Mouse (Mus musculus): ENCODE measurements around the gene Ccdc85a. TPM values are rescaled to one million over a fixed set of nuclear protein-coding genes. Genes with fewer than 3 reads are reported as not detected.

Gene Ccdc85a
- polyA plus RNA-seq, 1 experiment = 0.20 TPM

DNA sequence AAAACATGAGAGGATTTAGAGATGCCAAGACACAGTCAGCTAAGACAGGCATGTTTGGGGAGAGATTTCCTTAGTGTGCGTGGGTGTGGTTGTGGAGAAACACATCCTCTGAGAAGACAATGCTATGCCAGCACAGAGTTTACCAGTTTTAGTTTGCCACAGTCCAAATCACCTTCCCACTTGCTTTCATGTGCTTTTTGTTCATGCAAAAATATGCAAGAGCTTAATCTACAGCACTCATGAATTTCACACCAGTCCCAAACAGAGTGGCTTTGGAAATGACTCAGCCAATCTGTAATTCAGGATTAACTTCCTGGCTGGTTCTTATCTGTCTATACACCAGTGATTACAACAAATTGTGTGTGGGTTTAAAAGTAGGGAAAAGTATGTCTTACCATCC, 11.7 kb downstream of the Ccdc85a start:
- WGBS = 86% methylated on average over 1 of the region's 1 CpGs
- Histone ChIP-seq H3K27me3 (ENCODE audit: control insufficient read depth, insufficient read depth, low read length) (no peaks in the 10 kb centered on the region), H3K4me3 (ENCODE audit: low read depth, low read length) (no peak overlapping the region), H3K27ac (ENCODE audit: insufficient read depth, low read depth, low read length) (no peak overlapping the region), H3K4me1 (ENCODE audit: control insufficient read depth, insufficient read depth, insufficient read length, low read length) (no peaks in the 10 kb centered on the region), H3K36me3 (ENCODE audit: control insufficient read depth, insufficient read depth, low read length) (no peaks in the 10 kb centered on the region)
- TF ChIP-seq CTCF (IDR thresholded peaks at IDR 0.05; ENCODE audit: extremely low read depth, insufficient read length, insufficient replicate concordance, low read depth, low read length) = no peak
- TF ChIP-seq POLR2A (IDR thresholded peaks at IDR 0.05; ENCODE audit: low read depth, low read length) = no peak

DNA sequence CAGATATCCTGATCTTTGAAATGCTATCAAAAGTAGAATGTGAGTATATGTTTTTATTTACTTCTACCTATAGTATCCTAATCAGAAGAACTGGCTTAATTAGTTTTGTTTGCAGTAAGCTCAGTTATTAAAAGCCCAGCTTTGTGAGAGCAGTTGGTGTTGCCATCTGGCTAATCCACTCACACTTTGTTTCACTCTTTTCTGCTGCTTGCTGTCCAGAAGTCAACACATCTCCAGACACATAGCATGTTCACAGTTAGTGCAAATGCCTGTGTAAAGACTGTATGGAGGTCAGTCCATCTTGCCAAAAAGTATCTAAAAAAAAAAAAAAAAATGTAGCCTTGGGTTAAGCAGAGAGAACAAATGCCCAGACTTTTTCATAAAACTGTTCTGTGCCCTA, 27.7 kb downstream of the Ccdc85a start:
- no peak for TF ChIP-seq POLR2A (IDR thresholded peaks at IDR 0.05; ENCODE audit: low read depth, low read length)
- no peak for TF ChIP-seq CTCF (IDR thresholded peaks at IDR 0.05; ENCODE audit: extremely low read depth, insufficient read length, insufficient replicate concordance, low read depth, low read length)
- Histone ChIP-seq H3K36me3 (ENCODE audit: control insufficient read depth, insufficient read depth, low read length) (no peaks in the 10 kb centered on the region), H3K27me3 (ENCODE audit: control insufficient read depth, insufficient read depth, low read length) (no peaks in the 10 kb centered on the region)

DNA sequence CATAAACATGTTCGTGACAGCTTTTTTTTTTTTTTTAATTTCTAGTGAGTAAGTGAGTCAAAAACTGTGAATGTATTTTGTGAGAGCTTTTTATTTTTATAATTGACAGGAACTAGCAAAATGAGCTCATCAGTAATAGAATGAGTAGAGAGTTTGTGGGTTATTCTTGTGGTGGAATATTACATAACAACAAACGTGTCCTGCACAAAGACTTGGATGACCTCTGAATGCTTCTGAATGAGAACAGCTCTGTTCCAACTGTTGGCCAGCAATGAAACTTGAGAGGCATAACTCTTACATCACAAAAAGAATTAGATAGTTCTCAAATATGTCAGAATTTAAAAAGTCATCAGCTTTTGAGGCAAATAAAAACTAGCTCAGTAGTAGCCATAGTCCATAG, 40.7 kb downstream of the Ccdc85a start:
- no peak overlapping the region for H3K4me3 ChIP-seq (ENCODE audit: low read depth, low read length)
- no peaks in the 10 kb centered on the region for H3K36me3 ChIP-seq (ENCODE audit: control insufficient read depth, insufficient read depth, low read length)
- TF ChIP-seq CTCF (IDR thresholded peaks at IDR 0.05; ENCODE audit: extremely low read depth, insufficient read length, insufficient replicate concordance, low read depth, low read length) (no peak), POLR2A (IDR thresholded peaks at IDR 0.05; ENCODE audit: low read depth, low read length) (no peak)
- H3K4me1 ChIP-seq (ENCODE audit: control insufficient read depth, insufficient read depth, insufficient read length, low read length) = no peaks in the 10 kb centered on the region
- WGBS = 80% methylated on average over 2 of the region's 2 CpGs
- H3K27me3 ChIP-seq (ENCODE audit: control insufficient read depth, insufficient read depth, low read length) = no peaks in the 10 kb centered on the region
- H3K27ac ChIP-seq (ENCODE audit: insufficient read depth, low read depth, low read length) = no peak overlapping the region

More for the DNA sequence above, 27.7 kb downstream of the Ccdc85a start:
- Histone ChIP-seq H3K27ac (ENCODE audit: insufficient read depth, low read depth, low read length) (no peak overlapping the region), H3K4me3 (ENCODE audit: low read depth, low read length) (no peak overlapping the region), H3K4me1 (ENCODE audit: control insufficient read depth, insufficient read depth, insufficient read length, low read length) (no peaks in the 10 kb centered on the region)

DNA sequence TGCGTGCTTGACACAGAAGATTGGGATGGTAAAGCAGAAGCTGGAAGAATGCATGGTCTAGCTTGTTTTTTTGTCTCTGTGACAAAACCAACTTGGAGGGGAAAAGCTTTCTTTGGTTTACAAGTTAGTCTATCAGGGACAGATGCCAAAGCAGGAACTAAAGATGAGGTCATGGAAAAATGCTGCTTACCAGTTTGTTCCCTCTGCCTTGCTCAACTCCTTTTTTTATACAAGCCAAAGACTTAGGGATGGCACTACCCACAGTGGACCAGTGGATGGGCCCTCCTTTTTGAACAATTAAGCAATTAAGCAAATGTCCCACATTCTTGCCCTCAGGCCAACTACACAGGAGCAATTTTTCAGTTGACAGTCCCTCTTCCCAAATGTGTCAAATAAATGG, 42.8 kb downstream of the Ccdc85a start:
- Histone ChIP-seq H3K4me1 (ENCODE audit: control insufficient read depth, insufficient read depth, insufficient read length, low read length) (no peaks in the 10 kb centered on the region), H3K36me3 (ENCODE audit: control insufficient read depth, insufficient read depth, low read length) (no peaks in the 10 kb centered on the region), H3K27me3 (ENCODE audit: control insufficient read depth, insufficient read depth, low read length) (no peaks in the 10 kb centered on the region), H3K27ac (ENCODE audit: insufficient read depth, low read depth, low read length) (no peak overlapping the region), H3K4me3 (ENCODE audit: low read depth, low read length) (no peak overlapping the region)
- 82% methylated on average over 1 of the region's 1 CpGs for WGBS
- TF ChIP-seq CTCF (IDR thresholded peaks at IDR 0.05; ENCODE audit: extremely low read depth, insufficient read length, insufficient replicate concordance, low read depth, low read length) (no peak), POLR2A (IDR thresholded peaks at IDR 0.05; ENCODE audit: low read depth, low read length) (no peak)

GRCm38 (mm10) chr11:28533286-28533685, 50.8 kb downstream of the Ccdc85a start:
- TF ChIP-seq CTCF (IDR thresholded peaks at IDR 0.05; ENCODE audit: extremely low read depth, insufficient read length, insufficient replicate concordance, low read depth, low read length) = no peak
- no peak for TF ChIP-seq POLR2A (IDR thresholded peaks at IDR 0.05; ENCODE audit: low read depth, low read length)
- Histone ChIP-seq H3K27ac (ENCODE audit: insufficient read depth, low read depth, low read length) (no peak overlapping the region), H3K36me3 (ENCODE audit: control insufficient read depth, insufficient read depth, low read length) (no peaks in the 10 kb centered on the region), H3K4me1 (ENCODE audit: control insufficient read depth, insufficient read depth, insufficient read length, low read length) (no peaks in the 10 kb centered on the region), H3K4me3 (ENCODE audit: low read depth, low read length) (no peak overlapping the region), H3K27me3 (ENCODE audit: control insufficient read depth, insufficient read depth, low read length) (no peaks in the 10 kb centered on the region)
- WGBS = 80% methylated on average over 2 of the region's 2 CpGs

- H3K27ac ChIP-seq (ENCODE audit: insufficient read depth, low read depth, low read length) = no peak overlapping the region
- no peaks in the 10 kb centered on the region for H3K4me1 ChIP-seq (ENCODE audit: control insufficient read depth, insufficient read depth, insufficient read length, low read length)
- H3K4me3 ChIP-seq (ENCODE audit: low read depth, low read length) = no peak overlapping the region
- H3K27me3 ChIP-seq (ENCODE audit: control insufficient read depth, insufficient read depth, low read length) = no peaks in the 10 kb centered on the region
- no peaks in the 10 kb centered on the region for H3K36me3 ChIP-seq (ENCODE audit: control insufficient read depth, insufficient read depth, low read length)
- no peak for TF ChIP-seq CTCF (IDR thresholded peaks at IDR 0.05; ENCODE audit: extremely low read depth, insufficient read length, insufficient replicate concordance, low read depth, low read length)
- no peak for TF ChIP-seq POLR2A (IDR thresholded peaks at IDR 0.05; ENCODE audit: low read depth, low read length)
These were observed 82.9 kb downstream of the Ccdc85a start for GRCm38 (mm10) chr11:28501190-28501589.

- Histone ChIP-seq H3K36me3 (ENCODE audit: control insufficient read depth, insufficient read depth, low read length) (no peaks in the 10 kb centered on the region), H3K4me3 (ENCODE audit: low read depth, low read length) (no peak overlapping the region), H3K27me3 (ENCODE audit: control insufficient read depth, insufficient read depth, low read length) (no peaks in the 10 kb centered on the region), H3K27ac (ENCODE audit: insufficient read depth, low read depth, low read length) (no peak overlapping the region), H3K4me1 (ENCODE audit: control insufficient read depth, insufficient read depth, insufficient read length, low read length) (no peaks in the 10 kb centered on the region)
- no peak for TF ChIP-seq POLR2A (IDR thresholded peaks at IDR 0.05; ENCODE audit: low read depth, low read length)
These were observed 87.1 kb downstream of the Ccdc85a start for GRCm38 (mm10) chr11:28497034-28497433.

GRCm38 (mm10) chr11:28493362-28493761, 90.8 kb downstream of the Ccdc85a start:
- Histone ChIP-seq H3K36me3 (ENCODE audit: control insufficient read depth, insufficient read depth, low read length) (no peaks in the 10 kb centered on the region), H3K27ac (ENCODE audit: insufficient read depth, low read depth, low read length) (no peak overlapping the region), H3K4me1 (ENCODE audit: control insufficient read depth, insufficient read depth, insufficient read length, low read length) (no peaks in the 10 kb centered on the region), H3K27me3 (ENCODE audit: control insufficient read depth, insufficient read depth, low read length) (no peaks in the 10 kb centered on the region), H3K4me3 (ENCODE audit: low read depth, low read length) (no peak overlapping the region)
- TF ChIP-seq POLR2A (IDR thresholded peaks at IDR 0.05; ENCODE audit: low read depth, low read length) (no peak), CTCF (IDR thresholded peaks at IDR 0.05; ENCODE audit: extremely low read depth, insufficient read length, insufficient replicate concordance, low read depth, low read length) (no peak)
